Mouse (Mus musculus) T-helper 2 cell (primary cell): Measurements from ENCODE around the gene Gm11096.

Source experiments
- in situ Hi-C: fragments of 300-600 bp; cut with MboI, MseI; formaldehyde crosslinking; loops from one replicate; pipeline ENCODE4 v1.15.1; 2025; ENCODE audit warnings: high pct_unique_total_duplicates

The Gm11096 gene

DNA sequence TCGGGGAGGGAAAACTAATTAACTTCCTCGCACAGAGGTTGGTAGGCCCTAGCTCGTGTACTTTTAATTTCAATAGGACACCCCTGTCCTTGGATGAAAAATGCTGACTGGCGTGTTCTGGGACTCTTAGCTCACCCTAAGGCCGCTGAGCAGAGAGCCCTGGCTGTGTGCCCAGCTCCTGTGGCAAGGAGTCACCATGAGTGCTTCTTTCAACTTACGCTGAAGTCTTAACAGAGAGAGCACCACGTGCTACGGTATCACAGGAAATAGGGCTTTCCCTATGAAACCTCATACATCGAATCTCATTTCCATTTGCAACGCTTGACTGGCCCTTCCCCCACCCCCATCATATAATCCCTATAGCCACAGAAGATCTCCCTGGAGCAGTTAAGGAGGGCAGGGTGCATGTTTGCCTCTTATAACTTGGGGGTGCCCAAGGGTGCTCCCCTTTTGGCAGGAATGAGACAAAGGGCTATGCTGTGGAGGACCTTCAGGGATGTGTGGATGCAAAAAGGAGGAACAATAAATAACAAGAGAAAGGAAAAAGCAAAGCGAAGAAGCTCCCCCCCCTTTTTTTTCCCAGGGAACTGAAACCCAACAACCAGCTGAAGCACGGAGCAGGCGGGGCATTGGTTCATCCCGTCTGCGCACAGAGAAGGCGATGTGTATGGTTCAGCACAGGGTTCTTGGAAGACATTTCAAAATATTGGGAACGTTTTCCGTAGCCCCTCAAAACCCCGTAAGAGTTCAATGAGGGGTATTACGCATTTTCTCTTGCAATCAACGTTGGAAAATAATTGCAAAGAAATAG is 39.0 kb downstream of the Gm11096 start:
- in situ Hi-C loops, result loop anchor here (25.0 kb wide), 1 partner anchor 1043 kb away; no protein-coding TSS in a partner anchor

DNA sequence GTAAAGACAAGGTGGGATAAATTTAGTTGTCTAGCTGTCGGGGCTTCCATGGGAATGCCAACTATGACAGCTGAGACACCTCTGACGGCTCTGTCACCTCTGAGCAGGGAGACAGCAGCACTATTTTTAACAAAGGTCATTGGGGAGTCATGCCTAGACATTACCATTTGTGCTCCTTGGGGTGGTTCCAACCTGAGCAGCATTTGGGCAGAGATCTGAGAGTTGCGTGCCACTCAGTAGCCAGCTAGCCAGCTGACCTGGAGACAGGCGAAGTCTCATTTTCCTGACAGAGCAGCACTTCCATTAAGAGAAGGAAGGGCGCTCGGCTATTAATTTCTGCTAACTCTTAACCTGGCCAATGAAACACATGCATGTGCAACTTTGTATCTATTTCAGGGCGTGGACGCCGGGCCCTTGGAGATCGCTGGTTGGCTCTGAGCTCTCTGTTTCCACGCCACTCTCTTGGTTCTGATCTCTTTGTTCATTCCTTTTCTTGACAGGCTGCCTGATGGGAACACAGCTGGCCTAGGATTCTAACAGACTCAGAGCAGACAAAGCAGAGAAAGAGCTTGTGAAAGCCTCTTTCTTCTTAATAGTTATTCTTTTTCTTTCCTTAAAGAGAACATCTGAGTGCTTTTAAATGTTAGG is 40.4 kb downstream of the Gm11096 start:
- in situ Hi-C loops, result loop anchor here (25.0 kb wide), 1 partner anchor 1045 kb away; no protein-coding TSS in a partner anchor

DNA sequence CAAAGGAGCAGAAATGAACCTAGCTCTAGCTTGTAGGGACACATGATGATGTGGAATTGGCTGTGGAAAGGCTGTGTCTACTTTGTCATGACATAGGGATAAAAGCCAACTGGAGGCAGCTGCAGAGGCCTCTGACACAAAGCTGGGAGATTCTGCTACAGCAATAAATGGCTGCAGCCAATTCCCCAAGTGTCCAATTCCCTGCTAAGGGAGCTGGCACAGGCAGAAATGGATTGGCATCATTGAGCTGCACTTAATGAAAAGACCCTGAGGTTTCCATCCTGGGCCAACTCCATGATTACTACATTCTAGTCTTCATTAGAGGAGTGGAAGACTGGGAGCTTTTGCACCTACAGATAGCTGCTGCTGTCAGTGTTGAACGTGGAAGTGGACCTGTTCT is 44.8 kb downstream of the Gm11096 start:
- in situ Hi-C loops, result loop anchor here (25.0 kb wide), 1 partner anchor 1049 kb away; no protein-coding TSS in a partner anchor
